Mouse (Mus musculus): ENCODE data around the gene Skida1. TPM values are rescaled to one million over a fixed set of nuclear protein-coding genes. Genes with fewer than 3 reads are reported as not detected.
A peak's percentile ranks its signal among the peaks of the same experiment; 100 is the strongest.

Gene Skida1
- polyA plus RNA-seq, 1 experiment from 2014 or later, result 9.8 TPM

GRCm38 (mm10) chr2:18065708-18066030 lies 16.8 kb upstream of the Skida1 start:
- H3K27ac ChIP-seq (ENCODE audit: low read length), result peak overlapping the region; percentile 99
- peak overlapping the region; percentile 78 for H3K4me3 ChIP-seq (replicated peaks; ENCODE audit: low read length)
- peak overlapping the region; percentile 79 for H3K4me2 ChIP-seq (ENCODE audit: low read length)
- H3K27me3 ChIP-seq (replicated peaks; ENCODE audit: control insufficient read depth, insufficient read depth, low read length), result no peaks in the 10 kb centered on the region
- no peak; the same call in 1 of the 2 replicates for ATAC-seq
- WGBS, result 4% methylated on average over 6 of the region's 6 CpGs
- peaks cover 12% of the 10 kb centered on the region for H3K4me1 ChIP-seq (replicated peaks; ENCODE audit: control insufficient read depth, insufficient read depth, low read length)
- H3K9me3 ChIP-seq (ENCODE audit: control insufficient read depth, low read length), result no peaks in the 10 kb centered on the region
- H3K9ac ChIP-seq (replicated peaks; ENCODE audit: low read depth, low read length), result peak overlapping the region; percentile 95
- H3K36me3 ChIP-seq (ENCODE audit: control insufficient read depth, insufficient read depth), result no peaks in the 10 kb centered on the region

DNA sequence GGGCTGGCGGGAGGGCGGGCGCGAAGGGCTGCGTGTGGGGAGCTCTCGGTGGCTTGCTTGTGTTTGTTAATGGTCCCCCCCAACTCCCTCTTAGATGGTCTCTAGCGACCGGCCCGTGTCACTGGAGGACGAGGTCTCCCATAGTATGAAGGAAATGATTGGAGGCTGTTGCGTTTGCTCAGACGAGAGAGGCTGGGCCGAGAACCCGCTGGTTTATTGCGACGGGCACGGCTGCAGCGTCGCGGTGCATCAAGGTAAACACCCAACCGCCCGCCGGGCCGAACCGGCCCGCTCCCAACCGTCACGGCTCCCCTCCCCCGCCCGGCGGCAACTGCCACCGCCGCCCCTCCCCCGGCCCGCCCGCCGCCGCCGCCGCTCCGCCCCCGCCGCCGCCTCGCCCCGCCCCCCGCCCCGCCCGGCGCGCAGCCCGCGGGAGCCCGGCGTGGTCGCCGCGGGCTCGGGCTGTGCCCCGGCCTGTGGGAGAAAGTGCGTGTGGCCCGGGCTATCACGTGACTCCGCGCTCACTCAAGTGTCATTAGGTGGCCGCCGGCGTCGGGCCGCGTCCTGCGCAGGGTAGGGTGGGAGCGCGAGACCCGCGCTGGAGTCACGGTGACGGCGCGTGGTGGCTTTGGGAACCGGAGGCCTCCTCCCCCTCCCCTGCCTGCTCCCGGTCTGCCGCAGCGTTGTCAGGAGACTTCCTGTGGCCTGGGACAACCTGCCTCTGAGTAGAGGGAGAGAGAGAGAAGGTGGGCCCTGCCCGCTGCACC lies 16.3 kb upstream of the Skida1 start:
- ATAC-seq, result peak; percentile 34
- Histone ChIP-seq H3K27me3 (replicated peaks; ENCODE audit: control insufficient read depth, insufficient read depth, low read length) (no peaks in the 10 kb centered on the region), H3K9me3 (ENCODE audit: control insufficient read depth, low read length) (no peaks in the 10 kb centered on the region), H3K36me3 (ENCODE audit: control insufficient read depth, insufficient read depth) (no peaks in the 10 kb centered on the region), H3K9ac (replicated peaks; ENCODE audit: low read depth, low read length) (peak overlapping the region; percentile 95), H3K4me2 (ENCODE audit: low read length) (peak overlapping the region; percentile 79), H3K4me1 (replicated peaks; ENCODE audit: control insufficient read depth, insufficient read depth, low read length) (peaks cover 12% of the 10 kb centered on the region), H3K27ac (ENCODE audit: low read length) (peak overlapping the region; percentile 99), H3K4me3 (replicated peaks; ENCODE audit: low read length) (peak overlapping the region; percentile 78)
- under 1% methylated on average over 66 of the region's 85 CpGs for WGBS

GRCm38 (mm10) chr2:18064356-18064858 lies 15.6 kb upstream of the Skida1 start:
- peaks cover 12% of the 10 kb centered on the region for H3K4me1 ChIP-seq (replicated peaks; ENCODE audit: control insufficient read depth, insufficient read depth, low read length)
- H3K9ac ChIP-seq (replicated peaks; ENCODE audit: low read depth, low read length), result peak overlapping the region; percentile 95
- no peaks in the 10 kb centered on the region for H3K27me3 ChIP-seq (replicated peaks; ENCODE audit: control insufficient read depth, insufficient read depth, low read length)
- peak; percentile 97 for ATAC-seq
- under 1% methylated on average over 25 of the region's 58 CpGs for WGBS
- no peaks in the 10 kb centered on the region for H3K9me3 ChIP-seq (ENCODE audit: control insufficient read depth, low read length)
- peak overlapping the region; percentile 78 for H3K4me3 ChIP-seq (replicated peaks; ENCODE audit: low read length)
- peak overlapping the region; percentile 99 for H3K27ac ChIP-seq (ENCODE audit: low read length)
- H3K4me2 ChIP-seq (ENCODE audit: low read length), result peak overlapping the region; percentile 87
- H3K36me3 ChIP-seq (ENCODE audit: control insufficient read depth, insufficient read depth), result no peaks in the 10 kb centered on the region

- Histone ChIP-seq H3K9me3 (ENCODE audit: control insufficient read depth, low read length) (no peaks in the 10 kb centered on the region), H3K4me2 (ENCODE audit: low read length) (peak overlapping the region; percentile 87), H3K4me3 (replicated peaks; ENCODE audit: low read length) (peak overlapping the region; percentile 78), H3K36me3 (ENCODE audit: control insufficient read depth, insufficient read depth) (no peaks in the 10 kb centered on the region), H3K4me1 (replicated peaks; ENCODE audit: control insufficient read depth, insufficient read depth, low read length) (peaks cover 12% of the 10 kb centered on the region), H3K9ac (replicated peaks; ENCODE audit: low read depth, low read length) (peak overlapping the region; percentile 95), H3K27me3 (replicated peaks; ENCODE audit: control insufficient read depth, insufficient read depth, low read length) (no peaks in the 10 kb centered on the region), H3K27ac (ENCODE audit: low read length) (peak overlapping the region; percentile 99)
- under 1% methylated on average over 18 of the region's 18 CpGs for WGBS
- ATAC-seq, result peak; percentile 66
Observed at GRCm38 (mm10) chr2:18063763-18064251, 15.0 kb upstream of the Skida1 start.

DNA sequence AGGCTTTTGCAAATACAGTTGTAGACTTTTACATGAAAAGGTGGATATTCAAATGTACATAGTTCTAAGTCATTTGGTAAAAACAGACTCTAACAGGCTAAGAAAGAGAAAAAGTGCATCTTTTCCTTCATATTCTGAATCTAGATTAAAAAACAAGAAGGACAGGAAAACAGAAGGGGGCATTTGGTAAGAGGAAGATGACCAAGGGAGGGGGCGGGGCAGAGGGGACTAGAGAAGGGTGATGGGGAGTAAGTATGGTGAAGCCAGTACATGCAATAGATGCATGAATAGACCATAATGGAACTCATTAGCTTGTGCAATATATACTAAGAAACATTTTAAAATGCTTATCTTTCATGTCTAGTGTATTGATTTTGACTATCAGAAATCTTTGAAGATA lies 11.5 kb upstream of the Skida1 start:
- no peaks in the 10 kb centered on the region for H3K9me3 ChIP-seq (ENCODE audit: control insufficient read depth, low read length)
- H3K36me3 ChIP-seq (ENCODE audit: control insufficient read depth, insufficient read depth), result no peaks in the 10 kb centered on the region
- H3K4me2 ChIP-seq (ENCODE audit: low read length), result no peak overlapping the region
- no peak for ATAC-seq
- H3K4me1 ChIP-seq (replicated peaks; ENCODE audit: control insufficient read depth, insufficient read depth, low read length), result peaks cover 11% of the 10 kb centered on the region
- no peak overlapping the region for H3K9ac ChIP-seq (replicated peaks; ENCODE audit: low read depth, low read length)
- H3K27ac ChIP-seq (ENCODE audit: low read length), result no peak overlapping the region
- 71% methylated on average over 1 of the region's 1 CpGs for WGBS
- H3K27me3 ChIP-seq (replicated peaks; ENCODE audit: control insufficient read depth, insufficient read depth, low read length), result no peaks in the 10 kb centered on the region
- H3K4me3 ChIP-seq (replicated peaks; ENCODE audit: low read length), result no peak overlapping the region

DNA sequence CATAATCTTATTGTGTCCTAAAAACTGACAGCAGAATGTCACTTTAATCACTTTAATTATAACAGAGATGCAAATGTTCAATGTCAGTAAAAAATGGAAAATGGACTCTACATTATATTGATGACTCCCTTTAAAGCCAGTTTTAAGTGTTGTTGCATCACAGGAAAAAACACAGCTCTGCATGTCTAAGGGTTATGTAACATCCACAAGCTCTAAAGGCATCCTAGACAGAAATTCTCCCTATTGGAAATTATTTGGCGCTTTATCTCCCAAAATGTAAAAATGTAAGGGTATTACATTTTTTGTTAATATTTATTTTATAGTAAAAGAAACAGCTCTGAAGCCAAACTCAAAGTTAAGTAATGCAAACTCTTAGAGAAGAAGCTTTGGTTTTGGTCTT lies 11.0 kb upstream of the Skida1 start:
- Histone ChIP-seq H3K27ac (ENCODE audit: low read length) (no peak overlapping the region), H3K9me3 (ENCODE audit: control insufficient read depth, low read length) (no peaks in the 10 kb centered on the region), H3K27me3 (replicated peaks; ENCODE audit: control insufficient read depth, insufficient read depth, low read length) (no peaks in the 10 kb centered on the region), H3K4me1 (replicated peaks; ENCODE audit: control insufficient read depth, insufficient read depth, low read length) (peaks cover 16% of the 10 kb centered on the region; the same call in 1 of the 2 replicates), H3K4me2 (ENCODE audit: low read length) (no peak overlapping the region), H3K36me3 (ENCODE audit: control insufficient read depth, insufficient read depth) (no peaks in the 10 kb centered on the region), H3K9ac (replicated peaks; ENCODE audit: low read depth, low read length) (no peak overlapping the region), H3K4me3 (replicated peaks; ENCODE audit: low read length) (no peak overlapping the region)
- ATAC-seq, result no peak
- 82% methylated on average over 1 of the region's 1 CpGs for WGBS

DNA sequence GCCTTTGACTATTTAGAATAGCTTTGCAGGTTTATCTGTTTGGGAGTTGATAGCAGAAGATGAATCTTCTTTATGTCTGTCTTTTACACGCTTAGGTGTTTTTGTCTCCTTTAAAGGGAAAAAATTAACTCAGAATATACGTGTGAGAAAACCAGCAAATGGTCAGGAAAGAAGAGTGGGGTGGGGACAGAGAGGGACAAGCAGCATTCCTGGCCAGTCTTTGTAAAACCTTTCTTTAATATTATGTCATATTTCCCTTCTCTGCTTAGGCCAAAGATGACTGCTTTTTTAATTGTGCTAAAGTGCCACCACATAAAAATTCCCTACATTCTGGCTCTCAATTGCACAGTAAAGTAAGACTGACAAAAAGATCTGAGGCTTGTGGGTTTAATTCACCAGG lies 10.2 kb upstream of the Skida1 start:
- peaks cover 19% of the 10 kb centered on the region for H3K4me1 ChIP-seq (replicated peaks; ENCODE audit: control insufficient read depth, insufficient read depth, low read length)
- WGBS, result 40% methylated on average over 2 of the region's 2 CpGs
- no peaks in the 10 kb centered on the region for H3K36me3 ChIP-seq (ENCODE audit: control insufficient read depth, insufficient read depth)
- no peak overlapping the region for H3K9ac ChIP-seq (replicated peaks; ENCODE audit: low read depth, low read length)
- H3K4me2 ChIP-seq (ENCODE audit: low read length), result no peak overlapping the region
- no peak overlapping the region for H3K4me3 ChIP-seq (replicated peaks; ENCODE audit: low read length)
- ATAC-seq, result no peak
- H3K27ac ChIP-seq (ENCODE audit: low read length), result no peak overlapping the region
- H3K27me3 ChIP-seq (replicated peaks; ENCODE audit: control insufficient read depth, insufficient read depth, low read length), result no peaks in the 10 kb centered on the region
- H3K9me3 ChIP-seq (ENCODE audit: control insufficient read depth, low read length), result no peaks in the 10 kb centered on the region

DNA sequence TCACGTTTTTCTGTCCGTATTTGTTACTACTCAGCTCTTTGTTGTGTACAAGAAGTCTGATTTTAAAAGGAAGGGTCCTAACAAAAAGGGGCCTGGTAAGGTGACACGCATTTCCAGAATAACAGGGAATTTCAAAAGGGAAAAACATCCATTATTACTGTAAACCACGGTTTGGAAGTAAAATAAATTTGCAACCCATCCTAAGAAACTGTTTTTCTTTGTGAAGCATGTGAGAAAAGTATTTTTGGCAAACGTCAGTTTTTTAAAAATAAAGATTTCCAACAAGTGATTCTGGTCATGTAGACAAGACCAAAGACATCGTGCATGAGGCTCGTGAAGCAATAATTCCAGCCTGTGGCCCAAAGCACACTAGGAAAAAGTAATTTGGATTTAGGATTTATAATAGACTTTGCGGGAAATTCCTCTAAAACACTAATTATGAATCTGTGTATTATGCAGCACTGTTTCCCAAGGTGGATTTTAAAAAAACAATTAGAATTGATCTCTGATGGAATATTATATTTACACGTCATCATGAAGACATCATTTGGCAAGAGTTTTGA lies 9.4 kb upstream of the Skida1 start:
- H3K4me1 ChIP-seq (replicated peaks; ENCODE audit: control insufficient read depth, insufficient read depth, low read length), result peaks cover 19% of the 10 kb centered on the region
- H3K9ac ChIP-seq (replicated peaks; ENCODE audit: low read depth, low read length), result peak overlapping the region; percentile 80
- ATAC-seq, result no peak

GRCm38 (mm10) chr2:18057336-18058145 lies 8.7 kb upstream of the Skida1 start:
- Histone ChIP-seq H3K27ac (ENCODE audit: low read length) (peak overlapping the region; percentile 100), H3K9me3 (ENCODE audit: control insufficient read depth, low read length) (no peaks in the 10 kb centered on the region), H3K9ac (replicated peaks; ENCODE audit: low read depth, low read length) (peak overlapping the region; percentile 80), H3K27me3 (replicated peaks; ENCODE audit: control insufficient read depth, insufficient read depth, low read length) (no peaks in the 10 kb centered on the region), H3K4me2 (ENCODE audit: low read length) (peak overlapping the region; percentile 94), H3K4me1 (replicated peaks; ENCODE audit: control insufficient read depth, insufficient read depth, low read length) (peaks cover 19% of the 10 kb centered on the region), H3K36me3 (ENCODE audit: control insufficient read depth, insufficient read depth) (no peaks in the 10 kb centered on the region), H3K4me3 (replicated peaks; ENCODE audit: low read length) (peak overlapping the region; percentile 70)
- under 1% methylated on average over 48 of the region's 48 CpGs for WGBS
- ATAC-seq, result peak; percentile 2

More for the DNA sequence above, 9.4 kb upstream of the Skida1 start:
- Histone ChIP-seq H3K4me3 (replicated peaks; ENCODE audit: low read length) (peak overlapping the region; percentile 70), H3K27ac (ENCODE audit: low read length) (peak overlapping the region; percentile 100), H3K27me3 (replicated peaks; ENCODE audit: control insufficient read depth, insufficient read depth, low read length) (no peaks in the 10 kb centered on the region), H3K4me2 (ENCODE audit: low read length) (peak overlapping the region; percentile 94), H3K9me3 (ENCODE audit: control insufficient read depth, low read length) (no peaks in the 10 kb centered on the region), H3K36me3 (ENCODE audit: control insufficient read depth, insufficient read depth) (no peaks in the 10 kb centered on the region)
- WGBS, result 9% methylated on average over 9 of the region's 9 CpGs

All from forebrain, embryonic 16.5 days (tissue).